Mouse (Mus musculus) C2C12 (cell line): ENCODE results near the gene Sbf2. TPM values are rescaled to one million over a fixed set of nuclear protein-coding genes. Genes with fewer than 3 reads are reported as not detected.

Source experiments
- H3K27me3 ChIP-seq: one replicate; pipeline ENCODE4 v1.6.1; 2011; ENCODE audit not compliant: control insufficient read depth, insufficient read depth, insufficient read length
- H3K36me3 ChIP-seq: one replicate; pipeline ENCODE4 v1.6.1; 2011; ENCODE audit not compliant: control insufficient read depth, insufficient read depth
- H3K4me3 ChIP-seq: one replicate; pipeline ENCODE4 v1.5.1; 2011; ENCODE audit warnings: mild to moderate bottlenecking, control low read depth; ENCODE audit not compliant: poor library complexity, insufficient read depth, severe bottlenecking
- H3K79me2 ChIP-seq: one replicate; pipeline ENCODE4 v1.6.1; 2011; ENCODE audit not compliant: control insufficient read depth, insufficient read depth
- H3K79me3 ChIP-seq: one replicate; pipeline ENCODE4 v1.6.1; 2011; ENCODE audit warnings: low read depth, control low read depth
- H3ac ChIP-seq: one replicate; pipeline ENCODE3; 2011; ENCODE audit warnings: low read depth; ENCODE audit not compliant: control insufficient read depth, insufficient read length
- CEBPB ChIP-seq: IDR thresholded peaks from one replicate; pipeline ENCODE4 v1.6.1; 2011; ENCODE audit warnings: low read depth, mild to moderate bottlenecking, control low read depth, moderate library complexity
- CTCF ChIP-seq: IDR thresholded peaks from one replicate; pipeline ENCODE4 v1.5.1; 2011; ENCODE audit not compliant: control insufficient read depth, insufficient read depth, insufficient read length
- FOSL1 ChIP-seq: IDR thresholded peaks from one replicate; pipeline ENCODE4 v1.8.0; 2011; ENCODE audit warnings: mild to moderate bottlenecking, low read length; ENCODE audit not compliant: poor library complexity, insufficient read depth, severe bottlenecking
- MAX ChIP-seq: IDR thresholded peaks from one replicate; pipeline ENCODE4 v1.6.1; 2011; ENCODE audit warnings: mild to moderate bottlenecking, control low read depth
- MYOD1 ChIP-seq: IDR thresholded peaks from one replicate; pipeline ENCODE4 v1.6.1; 2011; ENCODE audit warnings: low read depth; ENCODE audit not compliant: control insufficient read depth, insufficient read length
- MYOG ChIP-seq: IDR thresholded peaks from one replicate; pipeline ENCODE4 v1.6.1; 2011; ENCODE audit not compliant: control insufficient read depth, insufficient read length; ENCODE audit errors: extremely low read depth
- USF1 ChIP-seq: IDR thresholded peaks from one replicate; pipeline ENCODE4 v1.6.1; 2011; ENCODE audit warnings: low read depth, mild to moderate bottlenecking, control low read depth, moderate library complexity
- polyA plus RNA-seq: library from polyadenylated mRNA; unstranded; fragments of >200 nt; fragmentation: generic; extraction: Trizol; gene quantifications from one replicate; pipeline ENCODE4 v1.2.1, GENCODE M21; 2012; ENCODE audit warnings: missing spikeins

The Sbf2 gene
- polyA plus RNA-seq, 1 experiment, result 7.5 TPM

DNA sequence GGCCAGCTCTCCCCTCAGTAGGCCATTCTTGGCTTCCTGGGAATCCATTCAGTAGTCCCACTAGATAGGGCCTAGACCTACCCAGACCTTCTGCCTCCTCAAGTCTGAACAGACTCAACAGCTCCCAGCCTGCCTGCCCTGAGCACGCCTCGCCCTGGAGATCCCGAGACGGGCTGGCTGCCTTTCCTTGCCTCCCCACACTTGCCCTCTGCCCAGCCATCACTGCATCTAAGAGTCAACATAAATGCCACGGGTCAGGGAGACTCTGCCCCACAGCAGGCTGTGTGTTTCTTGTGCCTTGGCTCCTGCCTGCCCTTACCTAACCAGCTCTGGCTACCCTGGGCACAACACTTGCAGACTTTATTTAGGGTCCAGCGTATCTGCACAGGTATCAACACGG is 316.6 kb downstream of the Sbf2 start:
- Histone ChIP-seq H3K79me2 (no peaks in the 10 kb centered on the region), H3K36me3 (no peaks in the 10 kb centered on the region), H3K4me3 (no peak overlapping the region), H3K79me3 (no peaks in the 10 kb centered on the region), H3K27me3 (no peaks in the 10 kb centered on the region), H3ac (no peak overlapping the region)
- no peak for TF ChIP-seq FOSL1

DNA sequence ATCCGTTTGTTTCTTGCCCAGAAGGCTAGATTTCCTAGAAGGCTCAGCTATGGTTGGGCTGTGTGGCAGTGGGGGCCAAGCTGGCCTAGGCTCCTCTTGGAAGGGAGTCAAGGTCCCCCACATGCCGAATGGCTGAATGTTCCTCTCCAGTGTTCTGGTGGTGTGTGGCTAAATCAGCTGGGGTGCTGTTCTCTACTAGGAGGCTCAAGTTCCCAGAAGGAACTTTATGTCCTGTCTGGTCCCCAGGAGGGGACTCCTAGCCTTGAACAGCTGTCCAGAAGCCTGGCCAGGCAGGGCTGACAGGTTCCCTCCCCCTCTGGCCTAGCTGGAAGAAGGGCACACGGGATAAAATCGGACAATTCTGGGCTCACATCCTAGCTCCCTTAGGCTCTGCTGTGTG is 317.1 kb downstream of the Sbf2 start:
- TF ChIP-seq USF1 (no peak), CTCF (no peak), MYOD1 (peak; percentile 4), MAX (no peak), MYOG (no peak), FOSL1 (no peak), CEBPB (no peak)
- Histone ChIP-seq H3K79me2 (no peaks in the 10 kb centered on the region), H3K4me3 (no peak overlapping the region), H3K27me3 (no peaks in the 10 kb centered on the region), H3ac (no peak overlapping the region), H3K36me3 (no peaks in the 10 kb centered on the region), H3K79me3 (no peaks in the 10 kb centered on the region)

DNA sequence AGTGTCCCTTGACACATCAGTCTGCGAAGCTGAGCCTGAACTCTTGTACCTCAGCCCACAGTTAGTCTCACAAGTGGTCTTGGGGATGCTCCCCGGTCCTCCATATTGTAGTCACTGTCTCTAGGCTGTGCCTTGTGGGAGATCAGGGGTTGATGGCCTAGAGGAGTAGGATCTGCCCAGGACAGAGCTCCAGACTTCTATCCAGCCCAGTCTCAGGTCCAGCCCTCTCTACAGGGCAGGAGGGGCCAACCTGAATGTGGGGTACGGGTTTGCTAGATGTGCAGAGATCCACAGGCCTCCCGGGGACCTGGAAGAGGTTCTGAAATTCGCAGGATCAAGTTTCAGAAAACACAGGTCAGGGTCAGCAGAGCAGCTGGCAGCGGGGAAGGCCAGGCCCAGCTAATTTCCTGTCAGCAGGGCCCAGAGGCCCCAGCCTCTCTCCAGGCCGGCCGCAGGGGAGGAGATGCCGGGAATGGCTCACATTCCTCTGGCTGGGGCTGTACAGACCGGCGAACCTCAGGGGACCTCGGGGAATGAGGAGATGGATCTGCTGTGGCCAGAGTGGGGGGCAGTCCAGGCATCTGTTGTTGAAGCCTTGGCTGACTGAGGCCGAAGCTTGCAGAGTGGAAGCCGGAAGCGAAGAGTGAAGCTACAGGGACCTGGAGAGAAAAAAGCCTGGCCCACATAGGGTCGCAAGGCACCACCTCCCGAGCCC is 317.7 kb downstream of the Sbf2 start:
- no peak overlapping the region for H3K4me3 ChIP-seq
- H3K79me2 ChIP-seq, result no peaks in the 10 kb centered on the region
- no peaks in the 10 kb centered on the region for H3K79me3 ChIP-seq
- TF ChIP-seq MYOD1, result peak; percentile 74
- no peak for TF ChIP-seq MAX
- H3K36me3 ChIP-seq, result no peaks in the 10 kb centered on the region
- no peaks in the 10 kb centered on the region for H3K27me3 ChIP-seq
- H3ac ChIP-seq, result no peak overlapping the region

DNA sequence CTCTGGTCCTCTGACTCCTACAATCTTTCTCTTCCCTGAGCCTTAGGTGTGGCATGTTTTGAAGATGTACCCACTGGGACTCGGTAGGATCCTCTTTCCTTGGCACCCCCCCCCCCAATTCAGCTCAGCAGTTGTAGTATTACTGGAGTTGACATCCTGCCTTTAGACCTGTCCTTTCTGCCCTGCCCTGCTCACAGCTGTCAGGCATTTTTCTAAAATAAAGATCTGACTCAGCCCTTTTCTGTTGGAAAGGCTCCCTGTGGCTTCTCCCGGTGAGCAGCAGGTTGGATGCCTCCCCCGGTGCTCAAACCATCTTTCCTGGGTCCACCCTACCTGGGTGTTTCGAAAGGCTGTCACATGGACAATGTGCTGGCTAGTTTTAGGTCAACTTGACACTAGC is 325.1 kb downstream of the Sbf2 start:
- TF ChIP-seq FOSL1 (no peak), MYOD1 (no peak), CEBPB (no peak), MYOG (no peak), CTCF (no peak), USF1 (no peak), MAX (no peak)
- no peaks in the 10 kb centered on the region for H3K79me3 ChIP-seq
- no peak overlapping the region for H3ac ChIP-seq

DNA sequence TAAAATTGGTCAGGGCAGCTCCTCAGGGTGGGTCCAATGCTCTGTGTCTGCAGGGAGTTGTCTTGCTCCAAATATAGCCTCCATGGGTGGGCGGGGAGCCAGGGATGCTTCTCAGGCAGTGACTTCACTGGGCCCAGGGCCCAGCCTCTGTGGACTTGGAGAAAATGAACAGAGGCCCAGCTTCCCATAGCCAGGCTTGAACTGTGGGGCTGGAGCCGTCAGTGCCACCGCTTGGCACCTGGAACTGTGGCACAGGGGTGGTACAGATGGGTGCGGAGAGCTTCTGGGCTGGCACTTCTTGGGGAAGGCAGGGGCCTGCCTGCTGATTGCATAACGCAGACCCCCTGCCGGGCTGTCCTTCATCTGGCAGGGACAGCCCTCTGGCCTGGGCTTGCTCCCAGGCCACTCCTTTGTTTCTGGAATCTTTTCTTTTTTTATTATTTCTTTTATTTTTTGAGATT is 326.0 kb downstream of the Sbf2 start:
- H3K27me3 ChIP-seq, result no peaks in the 10 kb centered on the region
- H3K36me3 ChIP-seq, result no peaks in the 10 kb centered on the region
- no peak overlapping the region for H3ac ChIP-seq
- no peaks in the 10 kb centered on the region for H3K79me2 ChIP-seq
- no peak overlapping the region for H3K4me3 ChIP-seq
- TF ChIP-seq MYOD1, result no peak
- no peak for TF ChIP-seq MYOG
- TF ChIP-seq CEBPB, result peak; percentile 24
- no peaks in the 10 kb centered on the region for H3K79me3 ChIP-seq

More for the DNA sequence above, 325.1 kb downstream of the Sbf2 start:
- Histone ChIP-seq H3K4me3 (no peak overlapping the region), H3K36me3 (no peaks in the 10 kb centered on the region), H3K27me3 (no peaks in the 10 kb centered on the region), H3K79me2 (no peaks in the 10 kb centered on the region)

DNA sequence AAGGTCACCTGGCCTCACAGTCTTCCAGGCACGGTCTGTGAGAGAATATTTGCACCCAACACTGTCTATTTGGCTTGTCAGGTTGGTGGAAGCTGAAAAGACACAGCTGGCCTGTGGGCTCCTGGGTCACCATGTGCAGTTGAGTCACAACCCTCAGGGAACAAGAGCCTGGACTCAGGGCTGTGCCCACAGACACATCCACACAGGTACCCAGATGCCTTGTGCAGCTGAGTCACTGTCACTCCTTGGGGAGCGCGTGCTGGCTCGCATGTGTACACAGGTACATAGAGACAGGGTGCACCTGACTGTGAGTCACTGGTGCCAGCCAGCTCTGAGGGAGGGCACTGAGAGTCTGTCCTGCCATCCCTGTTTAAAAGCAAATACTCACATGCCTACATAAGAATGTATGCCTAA is 326.5 kb downstream of the Sbf2 start:
- no peaks in the 10 kb centered on the region for H3K79me3 ChIP-seq
- H3ac ChIP-seq, result no peak overlapping the region
- H3K79me2 ChIP-seq, result no peaks in the 10 kb centered on the region
- H3K36me3 ChIP-seq, result no peaks in the 10 kb centered on the region
- no peak overlapping the region for H3K4me3 ChIP-seq
- TF ChIP-seq MYOD1 (peak; percentile 44), CEBPB (no peak)
- no peaks in the 10 kb centered on the region for H3K27me3 ChIP-seq
